ENCODE assay signal across 13 mouse cellular contexts in the genomic region with DNA sequence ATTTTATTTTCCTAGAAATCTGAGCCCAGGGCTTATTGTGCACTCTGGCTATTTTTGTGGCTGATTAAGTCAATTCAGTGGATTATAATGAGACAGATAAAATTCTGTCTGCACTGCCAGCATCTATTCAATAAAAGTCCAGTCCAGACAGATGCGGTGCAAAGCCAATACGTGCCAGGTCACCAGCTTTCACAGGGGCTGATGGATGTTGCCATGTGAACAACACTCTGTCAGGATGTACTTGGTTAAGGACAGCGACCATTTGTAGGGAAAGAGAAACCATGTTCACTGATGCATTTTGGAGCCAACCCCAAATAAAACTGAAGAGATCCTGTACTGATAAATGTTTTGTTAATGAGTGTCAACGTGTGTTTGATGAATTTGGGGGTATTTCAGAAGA.
"Had no signal": no experiment of that assay in that cellular context is flagged by ENCODE, and none has a peak within 500 bp of the region (broad histone marks: within the 10 kb centered on the region; RNA-seq: fewer than 3 reads in every experiment).

No protein-coding gene starts in this region.

- H3K4me1 ChIP-seq: limb, embryonic 10.5 days; liver, embryonic 15.5 days; neural tube, embryonic 13.5 days had no signal

- H3K9me3 ChIP-seq: limb, embryonic 10.5 days; liver, embryonic 15.5 days; neural tube, embryonic 13.5 days had no signal

- H3K27ac ChIP-seq: limb, embryonic 10.5 days; liver, embryonic 15.5 days; neural tube, embryonic 13.5 days had no signal

- H3K9ac ChIP-seq: liver, embryonic 15.5 days; neural tube, embryonic 13.5 days had no signal

- DNase-seq: kidney, adult 8-10 months; kidney, postnatal 25 days; lung, adult 2 months; lung, postnatal 4 days; right cerebral cortex, postnatal 25 days; thymus, postnatal 36 days had no signal

- H3K27me3 ChIP-seq: liver, embryonic 15.5 days; neural tube, embryonic 13.5 days had no signal

- H3K36me3 ChIP-seq: limb, embryonic 10.5 days; liver, embryonic 15.5 days; neural tube, embryonic 13.5 days had no signal

- H3K4me2 ChIP-seq: liver, embryonic 11.5 days; liver, embryonic 15.5 days; midbrain, embryonic 11.5 days; neural tube, embryonic 13.5 days had no signal

- ATAC-seq: intestine, embryonic 16.5 days; lung, postnatal 0 days had no signal

- H3K4me3 ChIP-seq: limb, embryonic 10.5 days; liver, embryonic 15.5 days; neural tube, embryonic 13.5 days had no signal
